Mouse (Mus musculus): ENCODE measurements around the gene Reg4.

The Reg4 gene

DNA sequence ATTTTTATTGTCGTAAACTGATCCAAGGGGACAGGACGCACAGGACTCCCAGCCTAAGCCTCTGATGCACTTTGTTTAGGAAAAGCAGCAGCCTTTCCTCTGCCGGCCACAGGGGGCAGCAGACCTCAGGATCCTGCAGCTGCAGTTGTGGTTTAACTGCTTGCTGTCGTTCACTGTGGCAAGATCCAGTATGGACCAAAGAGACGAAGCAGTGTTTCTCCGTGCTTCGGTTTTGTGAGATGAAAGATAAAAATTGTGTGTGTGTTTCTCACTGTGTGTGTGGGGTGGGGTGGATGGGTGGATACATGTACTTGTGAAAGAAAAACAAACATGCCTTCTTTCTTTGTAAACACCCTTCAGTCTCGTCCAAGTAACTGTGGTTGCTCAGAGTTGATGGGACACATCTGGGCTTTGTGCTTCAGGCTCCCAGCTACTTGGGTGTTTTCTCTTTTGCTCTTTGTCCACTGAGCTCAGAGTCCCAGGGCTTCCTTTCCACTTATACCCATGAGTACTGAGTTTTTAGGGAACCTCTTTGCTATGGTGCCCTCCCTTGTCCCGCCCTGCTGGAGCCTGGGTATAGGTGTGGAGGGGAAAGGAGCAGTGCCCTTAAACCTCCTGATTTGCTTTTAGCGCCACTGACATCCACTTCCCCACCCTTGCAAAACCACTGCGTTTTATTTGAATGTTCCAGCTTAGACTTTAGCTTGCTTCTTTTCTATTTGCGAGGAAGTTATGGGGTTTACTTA is 59.1 kb downstream of the Reg4 start:
- TF ChIP-seq NANOG (IDR thresholded peaks at IDR 0.05; ENCODE audit: borderline replicate concordance, low read length) (no peak), CTCF (conservative IDR thresholded peaks at IDR 0.05; ENCODE audit: low read length) (peak; percentile 89)
- Histone ChIP-seq H3K4me3 (replicated peaks; ENCODE audit: low read length) (no peak overlapping the region), H3K27me3 (ENCODE audit: insufficient read depth, low read length) (peaks cover 4% of the 10 kb centered on the region; the same call in 1 of the 2 replicates), H3K9me3 (ENCODE audit: low read length) (no peaks in the 10 kb centered on the region), H3K4me1 (replicated peaks; ENCODE audit: low read depth, low read length) (peaks cover 15% of the 10 kb centered on the region), H3K36me3 (ENCODE audit: insufficient read depth, low read length) (no peaks in the 10 kb centered on the region)

DNA sequence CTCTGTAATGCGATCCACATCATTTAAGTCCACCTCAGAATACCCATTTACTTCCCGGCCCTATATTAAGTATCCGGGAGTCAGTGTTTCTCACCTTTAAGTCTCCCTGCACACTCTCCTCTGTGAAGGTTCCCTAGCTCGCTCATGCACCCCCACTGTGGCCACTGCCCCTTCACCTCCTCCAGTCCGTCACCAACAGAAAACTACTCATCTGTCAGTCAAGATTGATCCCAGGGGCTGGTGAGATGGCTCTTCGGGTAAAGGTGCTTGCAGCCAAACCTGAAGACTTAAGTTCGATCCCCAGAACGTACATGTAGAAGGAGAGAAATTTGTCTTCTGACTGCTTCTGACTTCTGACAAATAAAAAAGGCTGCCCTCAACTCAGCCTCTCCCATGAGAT is 60.5 kb downstream of the Reg4 start:
- Histone ChIP-seq H3K27me3 (ENCODE audit: insufficient read depth, low read length) (peaks cover 4% of the 10 kb centered on the region; the same call in 1 of the 2 replicates), H3K36me3 (ENCODE audit: insufficient read depth, low read length) (no peaks in the 10 kb centered on the region), H3K4me3 (replicated peaks; ENCODE audit: low read length) (no peak overlapping the region), H3K9me3 (ENCODE audit: low read length) (no peaks in the 10 kb centered on the region), H3K4me1 (replicated peaks; ENCODE audit: low read depth, low read length) (peaks cover 9% of the 10 kb centered on the region)
- TF ChIP-seq POU5F1 (IDR thresholded peaks at IDR 0.05; ENCODE audit: borderline replicate concordance, low read length) (no peak), NANOG (IDR thresholded peaks at IDR 0.05; ENCODE audit: borderline replicate concordance, low read length) (no peak), CTCF (conservative IDR thresholded peaks at IDR 0.05; ENCODE audit: low read length) (no peak)

DNA sequence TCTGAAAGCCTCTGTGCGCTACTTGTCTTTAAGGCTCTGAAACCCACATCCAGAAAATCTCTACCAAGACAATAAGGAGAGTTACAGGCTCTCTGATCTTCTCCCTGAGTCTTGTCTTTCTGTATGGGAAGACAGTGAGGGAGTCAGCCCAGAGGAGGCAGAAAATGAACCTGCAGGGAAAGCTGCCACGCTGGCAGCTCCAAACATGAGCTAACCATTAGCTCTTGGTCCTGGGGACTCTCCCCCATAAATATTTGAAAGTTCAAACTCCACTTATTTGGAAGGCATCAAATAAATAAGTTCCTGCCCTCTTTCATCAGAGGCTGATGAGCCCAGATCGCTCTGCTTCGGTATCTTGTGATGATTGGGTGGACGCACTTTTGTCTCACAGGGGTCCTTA is 61.2 kb downstream of the Reg4 start:
- Histone ChIP-seq H3K36me3 (ENCODE audit: insufficient read depth, low read length) (no peaks in the 10 kb centered on the region), H3K9me3 (ENCODE audit: low read length) (no peaks in the 10 kb centered on the region)
- TF ChIP-seq NANOG (IDR thresholded peaks at IDR 0.05; ENCODE audit: borderline replicate concordance, low read length): no peak
- no peak for TF ChIP-seq POU5F1 (IDR thresholded peaks at IDR 0.05; ENCODE audit: borderline replicate concordance, low read length)
- no peak for TF ChIP-seq CTCF (conservative IDR thresholded peaks at IDR 0.05; ENCODE audit: low read length)

More for the DNA sequence above, 61.2 kb downstream of the Reg4 start:
- Histone ChIP-seq H3K27me3 (ENCODE audit: insufficient read depth, low read length) (peaks cover 4% of the 10 kb centered on the region; the same call in 1 of the 2 replicates), H3K4me1 (replicated peaks; ENCODE audit: low read depth, low read length) (peaks cover 7% of the 10 kb centered on the region; the same call in 1 of the 2 replicates), H3K4me3 (replicated peaks; ENCODE audit: low read length) (no peak overlapping the region)
